Mouse (Mus musculus) cerebellum, adult 2 months (tissue): ENCODE results near the gene Aqp5. TPM values are rescaled to one million over a fixed set of nuclear protein-coding genes. Genes with fewer than 3 reads are reported as not detected.
A peak's percentile ranks its signal among the peaks of the same experiment; 100 is the strongest.

Experiments used
- DNase-seq, 2 experiments: peaks; one replicate each; pipeline ENCODE4 v3.0.0; 2021
- H3K27ac ChIP-seq: fragments of 200-500 bp; 2 replicates; pipeline ENCODE4 v1.5.1; 2012; ENCODE audit warnings: low read length, control low read depth, inconsistent platforms; ENCODE audit not compliant: insufficient read depth
- H3K27me3 ChIP-seq: fragments of 200-500 bp; 2 replicates; pipeline ENCODE4 v1.6.1; 2012; ENCODE audit warnings: inconsistent platforms, mild to moderate bottlenecking, low read length, moderate library complexity; ENCODE audit not compliant: control insufficient read depth, insufficient read depth
- H3K4me1 ChIP-seq: fragments of 200-500 bp; 2 replicates; pipeline ENCODE4 v1.6.1; 2011; ENCODE audit warnings: low read length; ENCODE audit not compliant: control insufficient read depth, insufficient read depth
- H3K4me3 ChIP-seq: fragments of 200-500 bp; replicated peaks from 2 replicates; pipeline ENCODE3; 2011; ENCODE audit warnings: mild to moderate bottlenecking, low read depth, low read length, control low read depth; ENCODE audit not compliant: insufficient read depth
- CTCF ChIP-seq: fragments of 200-500 bp; IDR thresholded peaks from 2 replicates; pipeline ENCODE4 v1.5.1; 2011; ENCODE audit warnings: low read depth, mild to moderate bottlenecking, control low read depth, low read length, moderate library complexity, borderline replicate concordance; ENCODE audit not compliant: insufficient read depth
- POLR2A ChIP-seq: fragments of 200-500 bp; IDR thresholded peaks from 2 replicates; pipeline ENCODE4 v1.6.1; 2011; ENCODE audit warnings: low read length, control low read depth, borderline replicate concordance; ENCODE audit not compliant: insufficient read depth
- WGBS: fragments of 180-500 bp; shearing (Covaris S2); methylation state at CpG from one replicate; pipeline ENCODE4 v1.1.7; 2018; 5-methylcytosine and 5-hydroxymethylcytosine counted together
- polyA plus RNA-seq: library from polyadenylated mRNA; depleted of rRNA; stranded (reverse); fragments of >200 nt; gene quantifications from 2 replicates; pipeline ENCODE4 v1.2.3, GENCODE M21; 2012; rRNA removed

Gene Aqp5
- 0.36 and 0.56 TPM in 2 replicates for polyA plus RNA-seq

DNA sequence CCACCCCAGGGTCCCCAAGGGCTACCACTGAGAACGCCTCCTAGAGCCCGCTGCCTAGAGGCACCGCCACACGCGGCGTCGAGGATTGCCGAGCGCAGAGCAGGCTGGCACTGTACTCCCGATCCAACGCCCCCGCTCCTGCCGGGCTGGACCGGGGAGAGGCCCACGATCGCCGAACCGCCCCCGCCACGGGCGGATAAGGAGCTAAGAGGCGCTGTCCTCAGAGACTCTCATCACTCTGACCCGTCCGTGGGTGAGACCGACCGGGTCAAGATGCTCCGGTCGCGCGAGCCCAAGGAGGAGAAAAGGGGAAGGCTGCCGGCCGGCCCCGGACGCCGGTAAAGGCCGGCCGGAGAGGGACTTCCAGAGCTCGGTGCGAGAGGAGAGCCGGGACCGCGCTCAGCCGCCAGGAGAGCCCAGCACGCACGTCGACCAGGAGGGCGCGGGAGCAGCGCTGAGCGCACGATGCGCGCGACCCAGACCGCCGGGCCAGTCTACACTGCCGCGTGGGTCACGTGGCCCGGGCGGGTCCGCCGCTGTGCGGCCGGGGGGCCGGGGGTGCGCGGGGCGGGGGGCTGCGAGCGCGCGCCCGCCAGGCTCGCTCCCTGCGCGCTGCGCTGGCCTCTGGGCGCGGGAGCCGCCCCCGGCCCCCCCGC, at the start of gene Aqp5:
Aqp5 (plus strand) TSS at position 354 of the 656 bp plus-strand sequence.
- no peak for TF ChIP-seq CTCF
- TF ChIP-seq POLR2A = no peak
- Histone ChIP-seq H3K27ac (no peak within 1 kb of the TSS), H3K4me1 (no peaks in the 10 kb centered on the region), H3K27me3 (no peaks in the 10 kb centered on the region; the same call in 1 of the 2 replicates), H3K4me3 (peak within 1 kb of the TSS; percentile 22)
- DNase-seq = no peak
- WGBS = 2% methylated on average over 75 of the region's 83 CpGs

- no peaks in the 10 kb centered on the region for H3K4me1 ChIP-seq
- no peak overlapping the region for H3K4me3 ChIP-seq
- TF ChIP-seq POLR2A (no peak), CTCF (no peak)
- WGBS = 86% methylated on average over 7 of the region's 7 CpGs
- H3K27me3 ChIP-seq = no peaks in the 10 kb centered on the region
- H3K27ac ChIP-seq = no peak overlapping the region
- no peak for DNase-seq
Measured at GRCm38 (mm10) chr15:99544047-99544446, 46.5 kb upstream of the Aqp5 start.

- TF ChIP-seq CTCF (no peak), POLR2A (no peak)
- 49% methylated on average over 11 of the region's 11 CpGs for whole genome bisulfite sequencing
- no peaks in the 10 kb centered on the region for H3K4me1 ChIP-seq
- H3K27me3 ChIP-seq = no peaks in the 10 kb centered on the region
- no peak overlapping the region for H3K27ac ChIP-seq
- DNase-seq = no peak
- no peak overlapping the region for H3K4me3 ChIP-seq
Measured at GRCm38 (mm10) chr15:99546596-99546995, 44.0 kb upstream of the Aqp5 start.

GRCm38 (mm10) chr15:99547732-99548131, 42.9 kb upstream of the Aqp5 start:
- TF ChIP-seq POLR2A (no peak), CTCF (no peak)
- 76% methylated on average over 6 of the region's 6 CpGs for WGBS
- no peak for DNase-seq
- Histone ChIP-seq H3K4me3 (no peak overlapping the region), H3K27ac (no peak overlapping the region), H3K27me3 (no peaks in the 10 kb centered on the region), H3K4me1 (no peaks in the 10 kb centered on the region)

- H3K27me3 ChIP-seq = no peaks in the 10 kb centered on the region
- H3K4me1 ChIP-seq = no peaks in the 10 kb centered on the region
- H3K27ac ChIP-seq = no peak overlapping the region
- TF ChIP-seq POLR2A (no peak), CTCF (no peak)
- WGBS = 74% methylated on average over 2 of the region's 2 CpGs
- no peak for DNase-seq
- no peak overlapping the region for H3K4me3 ChIP-seq
Measured at GRCm38 (mm10) chr15:99549901-99550300, 40.7 kb upstream of the Aqp5 start.

DNA sequence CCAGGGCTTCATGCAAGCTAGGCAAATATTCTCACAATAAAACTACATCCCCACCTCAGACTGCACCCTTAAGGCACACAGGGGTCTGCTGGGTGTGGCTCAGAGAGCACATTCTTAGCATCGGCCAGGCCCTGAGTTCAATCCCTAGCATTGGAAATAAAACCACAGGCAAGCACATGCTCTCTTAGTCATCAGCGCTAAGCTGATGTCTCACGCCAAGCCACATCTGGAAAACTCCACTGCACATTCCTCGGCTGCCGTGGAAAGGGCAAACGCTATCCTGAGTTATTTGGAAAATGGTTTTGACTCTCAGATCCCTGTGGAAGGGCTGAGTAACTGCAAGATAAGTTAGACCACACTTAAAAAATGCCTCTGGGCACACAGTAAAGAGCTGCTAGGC, 36.8 kb upstream of the Aqp5 start:
- no peaks in the 10 kb centered on the region for H3K4me1 ChIP-seq
- TF ChIP-seq POLR2A (no peak), CTCF (no peak)
- no peak overlapping the region for H3K27ac ChIP-seq
- WGBS = 84% methylated on average over 6 of the region's 6 CpGs
- no peaks in the 10 kb centered on the region for H3K27me3 ChIP-seq
- H3K4me3 ChIP-seq = no peak overlapping the region
- no peak for DNase-seq

DNA sequence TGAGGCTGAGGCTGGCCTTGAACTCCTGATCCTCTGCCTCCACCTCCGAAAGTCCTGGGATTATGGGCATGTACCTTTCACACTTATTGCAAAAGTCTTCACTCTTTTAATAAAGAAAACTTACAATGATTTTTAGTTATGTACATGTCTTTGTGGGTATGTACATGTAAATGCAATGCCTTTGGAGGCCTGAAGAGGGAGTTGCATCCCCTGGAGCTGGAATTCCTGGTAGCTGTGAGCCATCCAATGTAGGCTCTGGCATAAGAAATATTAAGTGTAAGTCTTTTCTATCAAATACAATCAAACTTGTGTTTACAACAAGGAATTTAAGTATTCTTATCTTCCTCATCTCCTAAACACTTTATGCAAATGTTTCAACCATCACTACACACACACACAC, 31.6 kb upstream of the Aqp5 start:
- Histone ChIP-seq H3K27me3 (no peaks in the 10 kb centered on the region), H3K4me3 (no peak overlapping the region), H3K27ac (no peak overlapping the region), H3K4me1 (no peaks in the 10 kb centered on the region)
- no peak for DNase-seq
- 95% methylated on average over 1 of the region's 1 CpGs for WGBS
- TF ChIP-seq POLR2A (no peak), CTCF (no peak)

DNA sequence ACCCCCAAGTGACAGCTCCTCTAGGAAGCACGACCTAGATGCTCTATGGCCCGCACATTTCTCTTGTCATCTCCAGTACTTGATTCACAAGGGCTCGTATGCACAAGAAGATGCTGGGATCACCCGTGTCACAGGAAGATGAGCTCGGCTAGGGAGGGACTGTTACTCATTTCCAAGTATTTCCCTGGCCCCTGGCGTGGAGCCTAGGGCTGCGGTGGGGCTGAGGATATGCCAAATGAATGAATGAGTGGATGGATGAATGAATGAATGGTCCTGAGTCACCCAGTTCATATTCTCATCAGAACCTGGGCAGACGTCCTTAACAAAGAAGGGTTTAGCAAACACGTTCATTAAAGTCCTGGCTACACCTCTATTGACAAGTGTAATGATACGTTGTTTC, 30.3 kb upstream of the Aqp5 start:
- TF ChIP-seq POLR2A (no peak), CTCF (no peak)
- Histone ChIP-seq H3K27me3 (no peaks in the 10 kb centered on the region), H3K4me3 (no peak overlapping the region), H3K4me1 (no peaks in the 10 kb centered on the region), H3K27ac (no peak overlapping the region)
- no peak for DNase-seq
- WGBS = 72% methylated on average over 10 of the region's 10 CpGs
